Comparison of ENCODE assay signal across 8 mouse cellular contexts in the genomic region with DNA sequence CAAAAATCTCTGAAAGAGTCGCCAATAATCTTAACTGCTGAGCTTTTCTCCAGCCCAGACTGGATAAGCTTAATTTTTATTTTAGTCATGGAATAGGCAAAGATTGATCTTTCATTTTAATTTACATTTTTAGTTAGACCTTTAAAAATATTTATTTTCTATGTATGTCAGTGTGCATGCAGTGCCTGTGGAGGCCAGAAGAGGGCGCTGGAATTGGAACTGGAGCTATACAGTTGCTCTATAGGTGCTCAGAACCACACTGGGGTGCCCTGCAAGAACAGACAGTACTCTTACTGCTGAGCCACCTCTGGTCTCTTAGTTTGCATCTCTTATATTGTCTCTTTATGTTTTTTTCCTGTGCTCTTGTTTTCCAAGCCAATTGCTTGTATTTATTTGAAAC. TPM values are rescaled to one million over a fixed set of nuclear protein-coding genes. Genes with fewer than 3 reads are reported as not detected.
A peak's percentile ranks its signal among the peaks of the same experiment; 100 is the strongest.
DNase-seq lines count a peak whose midpoint lies in the region; ATAC-seq and TF ChIP-seq lines count a peak whose summit lies in the region.
"Had no signal": no experiment of that assay in that cellular context is flagged by ENCODE, and none has a peak within 500 bp of the region (broad histone marks: within the 10 kb centered on the region; RNA-seq: fewer than 3 reads in every experiment).

No protein-coding gene starts in this region.

- no peak for ATAC-seq in intestine, postnatal 0 days
- ATAC-seq in intestine, embryonic 15.5 days = no peak
- no peak for ATAC-seq in limb, embryonic 11.5 days (ENCODE audit: insufficient number of reproducible peaks, low FRiP score, low TSS enrichment, low read depth)

- H3K4me3 ChIP-seq in intestine, postnatal 0 days (ENCODE audit: low read depth, low read length) = no peak overlapping the region
- no peak overlapping the region for H3K4me3 ChIP-seq in intestine, embryonic 15.5 days (replicated peaks)
- no peak overlapping the region for H3K4me3 ChIP-seq in limb, embryonic 11.5 days (ENCODE audit: low read depth, low read length)
- H3K4me3 ChIP-seq: lung, embryonic 15.5 days had no signal

- H3K4me1 ChIP-seq in intestine, postnatal 0 days (replicated peaks; ENCODE audit: control insufficient read depth, insufficient read depth, low read length) = no peaks in the 10 kb centered on the region
- no peaks in the 10 kb centered on the region for H3K4me1 ChIP-seq in intestine, embryonic 15.5 days (replicated peaks)
- no peaks in the 10 kb centered on the region for H3K4me1 ChIP-seq in limb, embryonic 11.5 days (ENCODE audit: control insufficient read depth, insufficient read depth, low read length)
- H3K4me1 ChIP-seq: lung, embryonic 15.5 days had no signal

- H3K9me3 ChIP-seq in intestine, postnatal 0 days (ENCODE audit: control insufficient read depth) = no peaks in the 10 kb centered on the region
- H3K9me3 ChIP-seq in intestine, embryonic 15.5 days = no peaks in the 10 kb centered on the region
- no peaks in the 10 kb centered on the region for H3K9me3 ChIP-seq in limb, embryonic 11.5 days (ENCODE audit: control insufficient read depth, low read length)
- H3K9me3 ChIP-seq: lung, embryonic 15.5 days had no signal

- peak; percentile 73 to 77 for DNase-seq in B cell, adult 2 months
- peak; percentile 20 for DNase-seq in MN1 (ENCODE audit: low spot score)
- peak; percentile 60 for DNase-seq in limb, embryonic 11.5 days (ENCODE audit: low spot score)
- DNase-seq in thymus, postnatal 25 days = peak; percentile 27
- DNase-seq in frontal cortex, postnatal 36 days (ENCODE audit: low spot score in 2 of 2) = no peak

- peak; percentile 80 for TF ChIP-seq CTCF in intestine, postnatal 0 days (IDR thresholded peaks at IDR 0.05; ENCODE audit: low read depth)

- H3K9ac ChIP-seq in intestine, postnatal 0 days (ENCODE audit: low read depth, low read length) = no peak overlapping the region
- H3K9ac ChIP-seq in intestine, embryonic 15.5 days = no peak overlapping the region
- no peak overlapping the region for H3K9ac ChIP-seq in limb, embryonic 11.5 days (ENCODE audit: low read length)
- H3K9ac ChIP-seq: lung, embryonic 15.5 days had no signal

- H3K27ac ChIP-seq in intestine, postnatal 0 days (ENCODE audit: low read depth, low read length) = no peak overlapping the region
- H3K27ac ChIP-seq in intestine, embryonic 15.5 days = no peak overlapping the region
- H3K27ac ChIP-seq in limb, embryonic 11.5 days (replicated peaks; ENCODE audit: low read depth, low read length) = no peak overlapping the region
- H3K27ac ChIP-seq: lung, embryonic 15.5 days had no signal

- no peaks in the 10 kb centered on the region for H3K27me3 ChIP-seq in intestine, postnatal 0 days (replicated peaks; ENCODE audit: control insufficient read depth, insufficient read depth, low read length)
- no peaks in the 10 kb centered on the region for H3K27me3 ChIP-seq in intestine, embryonic 15.5 days (replicated peaks)
- no peaks in the 10 kb centered on the region for H3K27me3 ChIP-seq in limb, embryonic 11.5 days (ENCODE audit: control insufficient read depth, insufficient read depth, low read length)
- H3K27me3 ChIP-seq: lung, embryonic 15.5 days had no signal

- peaks cover 60% of the 10 kb centered on the region for H3K36me3 ChIP-seq in intestine, postnatal 0 days (ENCODE audit: control insufficient read depth, insufficient read depth)
- peaks cover 54% of the 10 kb centered on the region for H3K36me3 ChIP-seq in intestine, embryonic 15.5 days
- H3K36me3 ChIP-seq in limb, embryonic 11.5 days (ENCODE audit: control insufficient read depth, insufficient read depth, low read length) = peaks cover 25% of the 10 kb centered on the region

- WGBS in intestine, postnatal 0 days = 25% methylated on average over 2 of the region's 2 CpGs
- 29% methylated on average over 2 of the region's 2 CpGs for WGBS in intestine, embryonic 15.5 days
- 31% methylated on average over 2 of the region's 2 CpGs for WGBS in limb, embryonic 11.5 days

- no peak overlapping the region for H3K4me2 ChIP-seq in intestine, postnatal 0 days (replicated peaks; ENCODE audit: low read depth)
- H3K4me2 ChIP-seq in intestine, embryonic 15.5 days (replicated peaks) = no peak overlapping the region
- no peak overlapping the region for H3K4me2 ChIP-seq in limb, embryonic 11.5 days (ENCODE audit: low read depth, severe bottlenecking)
- H3K4me2 ChIP-seq: lung, embryonic 15.5 days had no signal

RNA-seq across cellular contexts. Expression of a gene that starts 15.3 kb away (rescaled TPM):
- 2.6 and 3.0 TPM in 2 replicates for polyA plus RNA-seq in intestine, postnatal 0 days (2015; fragmentation: Nextera tagmentation; extraction: Ambion mirVana)
- 5.8 and 6.1 TPM in 2 replicates for polyA plus RNA-seq in intestine, embryonic 15.5 days (2015; fragmentation: Nextera tagmentation; extraction: Ambion mirVana)
- polyA plus RNA-seq in limb, embryonic 11.5 days (2014; fragmentation: Nextera tagmentation; extraction: Ambion mirVana) = 1.1 and 1.6 TPM in 2 replicates

RNA-seq across cellular contexts. Expression of a gene that starts 21.3 kb away (rescaled TPM):
- not detected in 2 replicates for polyA plus RNA-seq in intestine, postnatal 0 days (2015; fragmentation: Nextera tagmentation; extraction: Ambion mirVana)
- polyA plus RNA-seq in intestine, embryonic 15.5 days (2015; fragmentation: Nextera tagmentation; extraction: Ambion mirVana) = not detected in 2 replicates
- polyA plus RNA-seq in limb, embryonic 11.5 days (2014; fragmentation: Nextera tagmentation; extraction: Ambion mirVana) = not detected in 2 replicates
- polyA plus RNA-seq: lung, embryonic 15.5 days had no signal

RNA-seq across cellular contexts. Expression of a gene that starts 32.2 kb away (rescaled TPM):
- 4.3 and 5.2 TPM in 2 replicates for polyA plus RNA-seq in intestine, postnatal 0 days (2015; fragmentation: Nextera tagmentation; extraction: Ambion mirVana)
- 9.2 and 9.3 TPM in 2 replicates for polyA plus RNA-seq in intestine, embryonic 15.5 days (2015; fragmentation: Nextera tagmentation; extraction: Ambion mirVana)
- polyA plus RNA-seq in limb, embryonic 11.5 days (2014; fragmentation: Nextera tagmentation; extraction: Ambion mirVana) = 11.0 and 13.1 TPM in 2 replicates

RNA-seq across cellular contexts. Expression of a gene that starts 32.4 kb away (rescaled TPM):
- polyA plus RNA-seq in intestine, postnatal 0 days (2015; fragmentation: Nextera tagmentation; extraction: Ambion mirVana) = 2,827 and 3,144 TPM in 2 replicates
- 1,509 and 1,736 TPM in 2 replicates for polyA plus RNA-seq in intestine, embryonic 15.5 days (2015; fragmentation: Nextera tagmentation; extraction: Ambion mirVana)
- 1,237 and 1,330 TPM in 2 replicates for polyA plus RNA-seq in limb, embryonic 11.5 days (2014; fragmentation: Nextera tagmentation; extraction: Ambion mirVana)

RNA-seq across cellular contexts. Expression of a gene that starts 34.8 kb away (rescaled TPM):
- polyA plus RNA-seq in intestine, postnatal 0 days (2015; fragmentation: Nextera tagmentation; extraction: Ambion mirVana) = 0.43 and 0.95 TPM in 2 replicates
- 0.21 and 0.23 TPM in 2 replicates for polyA plus RNA-seq in intestine, embryonic 15.5 days (2015; fragmentation: Nextera tagmentation; extraction: Ambion mirVana)
- polyA plus RNA-seq in limb, embryonic 11.5 days (2014; fragmentation: Nextera tagmentation; extraction: Ambion mirVana) = not detected in 2 replicates
- polyA plus RNA-seq: lung, embryonic 15.5 days had no signal

Comparison
In these comparisons a context has a peak if more than half of its experiments do, and no peak if none do; other contexts are left out.
1. DNase-seq: peak in B cell, adult 2 months (2 of 2), MN1 (single experiment), limb, embryonic 11.5 days (single experiment) and thymus, postnatal 25 days (single experiment); none in frontal cortex, postnatal 36 days (0 of 2).